In genomic region chr15:79165140-79165539, GRCm38 (mm10) we compare ENCODE assay signal across 11 mouse cellular contexts. TPM values are rescaled to one million over a fixed set of nuclear protein-coding genes. Genes with fewer than 3 reads are reported as not detected.
DNase-seq lines count a peak whose midpoint lies in the region; ATAC-seq lines count a peak whose summit lies in the region.
"Had no signal": no experiment of that assay in that cellular context is flagged by ENCODE, and none has a peak within 500 bp of the region (broad histone marks: within the 10 kb centered on the region; RNA-seq: fewer than 3 reads in every experiment).

TSS of gene Sox10 (minus strand) at chr15:79165240.

- H3K4me2 ChIP-seq in neural tube, embryonic 14.5 days (ENCODE audit: low read depth, low read length): peak within 1 kb of the TSS; percentile 20

- H3K4me3 ChIP-seq in hindbrain, embryonic 10.5 days: peak within 1 kb of the TSS; percentile 48
- peak within 1 kb of the TSS; percentile 24; the same call in 1 of the 2 replicates for H3K4me3 ChIP-seq in neural tube, embryonic 14.5 days (ENCODE audit: low read depth, low read length)
- H3K4me3 ChIP-seq: heart, adult 2 months had no signal

- H3K27me3 ChIP-seq in hindbrain, embryonic 10.5 days (ENCODE audit: insufficient read depth, poor library complexity, severe bottlenecking): peaks cover 83% of the 10 kb centered on the region
- H3K27me3 ChIP-seq in neural tube, embryonic 14.5 days (ENCODE audit: control insufficient read depth, insufficient read depth, low read length): peaks cover 31% of the 10 kb centered on the region

- DNase-seq in left cerebral cortex, adult 18-20 months (ENCODE audit: low spot score in 2 of 2): no peak
- DNase-seq in left cerebral cortex, adult 9 months (ENCODE audit: low spot score in 2 of 2): no peak
- peak; percentile 19 for DNase-seq in hindbrain, embryonic 10.5 days (ENCODE audit: low spot score)
- DNase-seq in layer of hippocampus, postnatal 36 days: no peak
- no peak for DNase-seq in T-cell, adult 2 months (ENCODE audit: low spot score)
- no peak for DNase-seq in spleen, postnatal 10 days (ENCODE audit: low spot score in 2 of 2)
- DNase-seq: heart, adult 2 months; kidney, postnatal 4 days had no signal

- H3K4me1 ChIP-seq in hindbrain, embryonic 10.5 days (replicated peaks): peaks cover 78% of the 10 kb centered on the region
- H3K4me1 ChIP-seq in neural tube, embryonic 14.5 days (ENCODE audit: control insufficient read depth, insufficient read depth, low read length): no peaks in the 10 kb centered on the region

- peak within 1 kb of the TSS; percentile 81 for H3K27ac ChIP-seq in hindbrain, embryonic 10.5 days
- peak within 1 kb of the TSS; percentile 44; the same call in 1 of the 2 replicates for H3K27ac ChIP-seq in neural tube, embryonic 14.5 days (ENCODE audit: low read depth, low read length)
- H3K27ac ChIP-seq: heart, adult 2 months had no signal

- no peak for ATAC-seq in neural tube, embryonic 14.5 days (ENCODE audit: low read depth)
- no peak for ATAC-seq in monocyte, adult 5-6 weeks (replicated peaks; ENCODE audit: insufficient number of reproducible peaks, low FRiP score, low TSS enrichment, poor library complexity, severe bottlenecking)
- ATAC-seq: Patski had no signal

- H3K9ac ChIP-seq in neural tube, embryonic 14.5 days (replicated peaks; ENCODE audit: low read depth, low read length): peak within 1 kb of the TSS; percentile 26; the same call in 1 of the 2 replicates

- H3K9me3 ChIP-seq in hindbrain, embryonic 10.5 days: no peaks in the 10 kb centered on the region
- no peaks in the 10 kb centered on the region for H3K9me3 ChIP-seq in neural tube, embryonic 14.5 days (ENCODE audit: control insufficient read depth, low read length)

- 43% methylated on average over 5 of the region's 5 CpGs for WGBS in hindbrain, embryonic 10.5 days
- WGBS in neural tube, embryonic 14.5 days: 49% methylated on average over 5 of the region's 5 CpGs

- H3K36me3 ChIP-seq in hindbrain, embryonic 10.5 days: no peaks in the 10 kb centered on the region
- no peaks in the 10 kb centered on the region for H3K36me3 ChIP-seq in neural tube, embryonic 14.5 days (ENCODE audit: control insufficient read depth, insufficient read depth, low read length)

RNA-seq across cellular contexts. Expression of gene Sox10, which starts in this region (rescaled TPM):
- 10 to 100 TPM; 19.6 to 26.1 TPM for total RNA-seq in left cerebral cortex, adult 18-20 months (2021)
- 9.2 and 28.1 TPM in 2 replicates for polyA plus RNA-seq in hindbrain, embryonic 10.5 days (2016; fragmentation: Nextera tagmentation; extraction: Ambion mirVana)
- 10 to 100 TPM; 28.9 to 31.6 TPM for total RNA-seq in layer of hippocampus, postnatal 36 days (2021)
- polyA plus RNA-seq in neural tube, embryonic 14.5 days (2014; fragmentation: Nextera tagmentation; extraction: Ambion mirVana): 7.7 and 14.5 TPM in 2 replicates
- total RNA-seq in monocyte, adult 5-6 weeks (2017): not detected in 3 replicates
- polyA plus RNA-seq: Patski had no signal

Comparison
In these comparisons a context has a peak if more than half of its experiments do, and no peak if none do; other contexts are left out.
1. RNA of gene Sox10 (total RNA-seq): 28.9 to 31.6 TPM in layer of hippocampus, postnatal 36 days and 19.6 to 26.1 TPM in left cerebral cortex, adult 18-20 months; not detected in monocyte, adult 5-6 weeks; every median in the first group is over 10 times any median in the second.